Mouse (Mus musculus) C2C12 (cell line): ENCODE results near the gene Pspn. TPM values are rescaled to one million over a fixed set of nuclear protein-coding genes. Genes with fewer than 3 reads are reported as not detected.
A peak's percentile ranks its signal among the peaks of the same experiment; 100 is the strongest.

Source experiments
- H3K27me3 ChIP-seq: one replicate; pipeline ENCODE4 v1.6.1; 2011; ENCODE audit not compliant: control insufficient read depth, insufficient read depth, insufficient read length
- H3K36me3 ChIP-seq: one replicate; pipeline ENCODE4 v1.6.1; 2011; ENCODE audit not compliant: control insufficient read depth, insufficient read depth
- H3K4me3 ChIP-seq: one replicate; pipeline ENCODE4 v1.5.1; 2011; ENCODE audit warnings: mild to moderate bottlenecking, control low read depth; ENCODE audit not compliant: poor library complexity, insufficient read depth, severe bottlenecking
- H3K79me2 ChIP-seq: one replicate; pipeline ENCODE4 v1.6.1; 2011; ENCODE audit not compliant: control insufficient read depth, insufficient read depth
- H3K79me3 ChIP-seq: one replicate; pipeline ENCODE4 v1.6.1; 2011; ENCODE audit warnings: low read depth, control low read depth
- H3ac ChIP-seq: one replicate; pipeline ENCODE3; 2011; ENCODE audit warnings: low read depth; ENCODE audit not compliant: control insufficient read depth, insufficient read length
- CEBPB ChIP-seq: IDR thresholded peaks from one replicate; pipeline ENCODE4 v1.6.1; 2011; ENCODE audit warnings: low read depth, mild to moderate bottlenecking, control low read depth, moderate library complexity
- CTCF ChIP-seq: IDR thresholded peaks from one replicate; pipeline ENCODE4 v1.5.1; 2011; ENCODE audit not compliant: control insufficient read depth, insufficient read depth, insufficient read length
- FOSL1 ChIP-seq: IDR thresholded peaks from one replicate; pipeline ENCODE4 v1.8.0; 2011; ENCODE audit warnings: mild to moderate bottlenecking, low read length; ENCODE audit not compliant: poor library complexity, insufficient read depth, severe bottlenecking
- MAX ChIP-seq: IDR thresholded peaks from one replicate; pipeline ENCODE4 v1.6.1; 2011; ENCODE audit warnings: mild to moderate bottlenecking, control low read depth
- MYOD1 ChIP-seq: IDR thresholded peaks from one replicate; pipeline ENCODE4 v1.6.1; 2011; ENCODE audit warnings: low read depth; ENCODE audit not compliant: control insufficient read depth, insufficient read length
- MYOG ChIP-seq: IDR thresholded peaks from one replicate; pipeline ENCODE4 v1.6.1; 2011; ENCODE audit not compliant: control insufficient read depth, insufficient read length; ENCODE audit errors: extremely low read depth
- USF1 ChIP-seq: IDR thresholded peaks from one replicate; pipeline ENCODE4 v1.6.1; 2011; ENCODE audit warnings: low read depth, mild to moderate bottlenecking, control low read depth, moderate library complexity
- polyA plus RNA-seq: library from polyadenylated mRNA; unstranded; fragments of >200 nt; fragmentation: generic; extraction: Trizol; gene quantifications from one replicate; pipeline ENCODE4 v1.2.1, GENCODE M21; 2012; ENCODE audit warnings: missing spikeins

The Pspn gene
- polyA plus RNA-seq, 1 experiment: 0.63 TPM

- no peak for TF ChIP-seq CEBPB
- TF ChIP-seq USF1: peak; percentile 22
- peak within 1 kb of the TSS; percentile 76 for H3K4me3 ChIP-seq
- peaks cover 32% of the 10 kb centered on the region for H3K36me3 ChIP-seq
- H3K79me3 ChIP-seq: peaks cover 19% of the 10 kb centered on the region
- H3K27me3 ChIP-seq: no peaks in the 10 kb centered on the region
- peaks cover 28% of the 10 kb centered on the region for H3K79me2 ChIP-seq
- H3ac ChIP-seq: peak within 1 kb of the TSS; percentile 81
These were observed 9.6 kb downstream of the Pspn start, which contains the start of gene Clpp for GRCm38 (mm10) chr17:56990115-56990746. Gene Clpp, plus strand, starts transcription at chr17:56990305.

DNA sequence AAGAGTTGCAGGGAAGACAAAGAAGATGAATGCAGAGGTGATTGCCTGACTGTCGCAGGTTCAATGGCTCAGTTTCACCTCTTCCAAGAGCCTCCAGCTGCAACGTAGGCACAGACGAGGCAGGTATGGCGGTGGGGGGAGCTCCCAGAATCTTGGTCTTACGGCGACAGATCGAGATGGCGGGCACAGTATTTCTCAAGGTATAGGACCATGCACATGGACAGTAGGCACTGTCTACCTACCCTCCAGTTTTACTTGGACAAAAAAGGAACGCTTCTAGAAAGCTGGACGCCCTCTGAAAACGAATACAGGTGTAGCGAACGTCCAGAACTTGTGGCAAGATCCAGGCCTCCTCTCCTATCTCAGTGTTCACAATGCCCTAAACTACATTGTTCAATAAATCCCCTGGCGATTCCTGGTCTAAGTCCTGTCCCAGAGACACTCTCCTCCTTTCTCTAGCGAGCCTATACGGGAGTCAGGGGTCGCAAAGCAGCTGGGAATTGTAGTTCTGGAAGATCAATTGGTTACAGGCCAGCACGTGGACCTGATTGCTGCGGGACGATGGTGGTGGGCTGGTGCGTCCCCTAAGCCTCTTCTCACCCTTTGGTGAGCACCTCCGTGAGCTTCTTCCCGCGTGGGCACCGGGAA, 10.2 kb downstream of the Pspn start:
- peak overlapping the region; percentile 57 for H3ac ChIP-seq
- no peaks in the 10 kb centered on the region for H3K27me3 ChIP-seq
- peak overlapping the region; percentile 76 for H3K4me3 ChIP-seq
- peaks cover 26% of the 10 kb centered on the region for H3K36me3 ChIP-seq
- peaks cover 28% of the 10 kb centered on the region for H3K79me2 ChIP-seq
- peaks cover 19% of the 10 kb centered on the region for H3K79me3 ChIP-seq
- TF ChIP-seq FOSL1 (no peak), CEBPB (no peak), CTCF (no peak), MYOG (no peak), MYOD1 (no peak), MAX (peak; percentile 67), USF1 (peak; percentile 68)

DNA sequence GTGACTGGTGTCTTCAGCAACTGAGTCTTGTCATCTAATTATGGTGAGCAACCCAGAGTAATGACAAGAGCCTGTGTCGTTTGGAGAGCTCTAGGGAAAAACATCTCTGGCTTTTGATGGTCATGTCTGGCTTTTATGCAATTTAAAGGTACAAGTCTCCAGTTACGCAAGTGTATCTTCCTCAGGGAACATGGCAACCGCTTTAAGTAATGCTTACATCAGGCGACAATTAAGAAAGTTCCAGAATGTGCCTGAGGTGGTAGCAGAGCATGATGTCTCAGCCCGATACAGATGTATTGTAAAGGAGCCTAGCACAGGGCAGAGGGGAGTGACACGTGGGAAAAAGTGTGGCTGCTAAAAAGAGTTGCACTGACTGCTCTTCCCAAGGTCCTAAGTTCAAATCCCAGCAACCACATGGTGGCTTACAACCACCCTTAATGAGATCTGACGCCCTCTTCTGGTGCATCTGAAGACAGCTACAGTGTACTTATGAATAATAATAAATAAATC, 10.8 kb downstream of the Pspn start:
- no peaks in the 10 kb centered on the region for H3K27me3 ChIP-seq
- no peak overlapping the region for H3K4me3 ChIP-seq
- H3K79me3 ChIP-seq: peaks cover 19% of the 10 kb centered on the region
- H3ac ChIP-seq: no peak overlapping the region
- H3K79me2 ChIP-seq: peaks cover 28% of the 10 kb centered on the region
- no peak for TF ChIP-seq CEBPB
- no peak for TF ChIP-seq MYOD1
- TF ChIP-seq MAX: no peak
- no peak for TF ChIP-seq FOSL1
- no peak for TF ChIP-seq CTCF
- no peak for TF ChIP-seq MYOG
- no peak for TF ChIP-seq USF1
- peaks cover 21% of the 10 kb centered on the region for H3K36me3 ChIP-seq

DNA sequence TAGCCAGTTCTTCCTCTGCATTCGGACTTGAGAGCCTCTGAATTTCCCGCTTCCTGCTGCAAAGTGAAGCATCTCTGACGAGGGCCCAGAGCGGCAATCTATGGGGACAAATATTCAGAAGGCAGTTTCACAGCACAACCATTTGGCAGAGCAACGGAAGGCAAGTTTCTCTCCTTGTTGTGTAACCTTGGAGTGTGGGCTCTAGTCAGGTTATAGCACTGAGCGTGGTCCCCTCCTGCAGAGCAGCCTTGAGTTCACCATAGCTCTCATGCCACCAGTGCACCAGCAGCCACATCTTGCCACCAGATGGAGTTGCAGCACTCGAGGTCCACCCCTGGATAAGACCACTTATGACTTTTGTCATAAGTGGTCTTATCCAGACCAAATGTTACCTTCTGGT, 11.4 kb downstream of the Pspn start:
- H3K27me3 ChIP-seq: no peaks in the 10 kb centered on the region
- H3K79me3 ChIP-seq: peaks cover 19% of the 10 kb centered on the region
- H3K4me3 ChIP-seq: no peak overlapping the region
- H3K36me3 ChIP-seq: peaks cover 16% of the 10 kb centered on the region
- H3ac ChIP-seq: no peak overlapping the region
- TF ChIP-seq FOSL1: no peak
- TF ChIP-seq MYOD1: no peak
- no peak for TF ChIP-seq CTCF
- TF ChIP-seq MAX: no peak
- TF ChIP-seq MYOG: no peak
- no peak for TF ChIP-seq CEBPB
- no peak for TF ChIP-seq USF1
- peaks cover 28% of the 10 kb centered on the region for H3K79me2 ChIP-seq

- Histone ChIP-seq H3K36me3 (peaks cover 1% of the 10 kb centered on the region), H3ac (no peak overlapping the region), H3K79me3 (peaks cover 11% of the 10 kb centered on the region), H3K4me3 (no peak overlapping the region), H3K79me2 (peaks cover 12% of the 10 kb centered on the region), H3K27me3 (peaks cover 10% of the 10 kb centered on the region)
- no peak for TF ChIP-seq MYOG
- no peak for TF ChIP-seq MYOD1
- no peak for TF ChIP-seq USF1
- no peak for TF ChIP-seq CEBPB
- no peak for TF ChIP-seq MAX
- no peak for TF ChIP-seq CTCF
- no peak for TF ChIP-seq FOSL1
These were observed 13.6 kb downstream of the Pspn start for GRCm38 (mm10) chr17:56986105-56986805.
